Mouse (Mus musculus) T-helper 1 cell (primary cell): ENCODE data around the gene Gfpt1.
"Not testable (repeated sequence)": the region's sequence is repeated elsewhere in the genome, so short reads cannot be mapped to it uniquely, and the experiment has no call there.

Experiments
- in situ Hi-C: fragments of 300-600 bp; cut with MboI, MseI; formaldehyde crosslinking; loops from one replicate; pipeline ENCODE4 v1.15.1; 2025; ENCODE audit warnings: high pct_unique_total_duplicates

Gfpt1 gene

GRCm38 (mm10) chr6:87042337-87043130, at the start of gene Gfpt1:
Gene Gfpt1 (plus strand): TSS chr6:87042846.
- in situ Hi-C loops, result no loop called here

- in situ Hi-C loops, result no loop called here
Observed at GRCm38 (mm10) chr6:86994254-86994653, 48.4 kb upstream of the Gfpt1 start.

- in situ Hi-C loops, result no loop called here
Observed at GRCm38 (mm10) chr6:86996629-86997307, 45.9 kb upstream of the Gfpt1 start.

- in situ Hi-C loops, result no loop called here
Observed at GRCm38 (mm10) chr6:86997360-86997759, 45.3 kb upstream of the Gfpt1 start.

- in situ Hi-C loops, result loop anchor here (5.0 kb wide), 1 partner anchor 190 kb away; no protein-coding TSS in a partner anchor
Observed at GRCm38 (mm10) chr6:87001995-87002394, 40.7 kb upstream of the Gfpt1 start.

- in situ Hi-C loops, result loop anchor here (5.0 kb wide), 1 partner anchor 190 kb away; no protein-coding TSS in a partner anchor
Observed at GRCm38 (mm10) chr6:87002521-87003055, 40.1 kb upstream of the Gfpt1 start.

- in situ Hi-C loops, result loop anchor here (5.0 kb wide), 1 partner anchor 192 kb away; no protein-coding TSS in a partner anchor
Observed at GRCm38 (mm10) chr6:87004099-87004498, 38.5 kb upstream of the Gfpt1 start.

GRCm38 (mm10) chr6:87005577-87005976, 37.1 kb upstream of the Gfpt1 start:
- in situ Hi-C loops, result no loop called here

GRCm38 (mm10) chr6:87008887-87009286, 33.8 kb upstream of the Gfpt1 start, which contains the start of gene Nfu1:
Gene Nfu1 (plus strand): TSS chr6:87009236.
- in situ Hi-C loops, result no loop called here

GRCm38 (mm10) chr6:87009692-87010328, 32.8 kb upstream of the Gfpt1 start:
- in situ Hi-C loops, result no loop called here

- in situ Hi-C loops, result no loop called here
Observed at GRCm38 (mm10) chr6:87016916-87017315, 25.7 kb upstream of the Gfpt1 start.

GRCm38 (mm10) chr6:87018874-87019273, 23.8 kb upstream of the Gfpt1 start:
- in situ Hi-C loops, result no loop called here

GRCm38 (mm10) chr6:87021791-87022190, 20.9 kb upstream of the Gfpt1 start:
- in situ Hi-C loops, result no loop called here

GRCm38 (mm10) chr6:87026980-87027379, 15.7 kb upstream of the Gfpt1 start:
- in situ Hi-C loops, result no loop called here

GRCm38 (mm10) chr6:87028881-87029280, 13.8 kb upstream of the Gfpt1 start:
- in situ Hi-C loops, result no loop called here

GRCm38 (mm10) chr6:87031310-87031709, 11.3 kb upstream of the Gfpt1 start:
- in situ Hi-C loops, result not testable (repeated sequence)

GRCm38 (mm10) chr6:87032401-87032800, 10.2 kb upstream of the Gfpt1 start:
- in situ Hi-C loops, result no loop called here

GRCm38 (mm10) chr6:87034395-87034794, 8.3 kb upstream of the Gfpt1 start:
- in situ Hi-C loops, result no loop called here

- in situ Hi-C loops, result no loop called here
Observed at GRCm38 (mm10) chr6:87037826-87038620, 4.6 kb upstream of the Gfpt1 start.

- in situ Hi-C loops, result no loop called here
Observed at GRCm38 (mm10) chr6:87039161-87039560, 3.5 kb upstream of the Gfpt1 start.

GRCm38 (mm10) chr6:87040971-87041370, 1.7 kb upstream of the Gfpt1 start:
- in situ Hi-C loops, result no loop called here
